Mouse (Mus musculus) WW6 (cell line): ENCODE measurements around the gene Gm3667.
"Not testable (repeated sequence)": the region's sequence is repeated elsewhere in the genome, so short reads cannot be mapped to it uniquely, and the experiment has no call there.

Source experiments
- DNase-seq: peaks from one replicate; pipeline ENCODE4 v3.0.0-alpha.2; 2013; ENCODE audit warnings: low read depth, low spot score

Gm3667 gene

DNA sequence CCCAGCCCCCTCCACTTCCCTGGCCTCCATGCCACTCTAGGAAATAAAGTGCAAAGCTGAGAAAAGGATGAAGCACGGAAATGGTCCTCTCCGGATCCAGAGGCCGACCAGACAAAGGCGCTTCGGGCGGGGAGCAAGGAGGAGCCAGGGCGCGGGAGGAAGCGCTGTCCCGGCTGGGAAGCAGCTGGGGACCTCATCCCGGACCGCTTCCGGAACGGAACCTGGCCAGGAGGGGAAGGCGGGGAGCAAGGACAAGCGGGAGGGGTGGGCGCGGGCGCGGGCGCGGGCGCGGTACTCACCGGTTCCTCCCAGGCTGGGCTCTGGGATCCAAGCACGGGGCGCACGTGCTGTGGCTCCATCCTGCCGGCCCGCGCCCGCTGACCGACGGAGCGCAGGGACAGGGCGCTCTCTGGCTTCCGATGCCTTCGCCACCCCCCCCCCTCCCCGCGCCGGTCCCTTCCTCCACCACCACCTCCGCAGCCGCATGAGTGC is at the start of gene Gm3667:
Gm3667 (minus strand) TSS at position 442 of the 492 bp plus-strand sequence.
- not testable (repeated sequence) for DNase-seq

DNA sequence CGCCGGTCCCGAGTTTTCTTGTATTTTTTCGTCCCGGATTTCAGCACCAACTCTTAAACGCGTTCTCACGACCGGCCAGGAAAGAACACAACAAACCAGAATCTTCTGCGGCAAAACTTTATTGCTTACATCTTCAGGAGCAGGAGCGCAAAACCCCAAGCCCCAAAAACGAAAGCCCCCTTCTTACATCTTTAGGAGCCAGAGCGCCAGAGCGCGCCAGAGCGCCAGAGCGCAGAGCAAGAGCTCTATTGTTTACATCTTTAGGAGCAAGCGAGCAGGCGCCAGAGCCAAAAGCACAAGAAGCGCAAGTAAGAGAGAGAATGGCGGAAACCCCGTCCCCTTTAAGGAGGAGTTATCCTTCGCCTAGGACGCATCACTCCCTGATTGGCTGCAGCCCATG is 10.1 kb upstream of the Gm3667 start:
- DNase-seq, result not testable (repeated sequence)

DNA sequence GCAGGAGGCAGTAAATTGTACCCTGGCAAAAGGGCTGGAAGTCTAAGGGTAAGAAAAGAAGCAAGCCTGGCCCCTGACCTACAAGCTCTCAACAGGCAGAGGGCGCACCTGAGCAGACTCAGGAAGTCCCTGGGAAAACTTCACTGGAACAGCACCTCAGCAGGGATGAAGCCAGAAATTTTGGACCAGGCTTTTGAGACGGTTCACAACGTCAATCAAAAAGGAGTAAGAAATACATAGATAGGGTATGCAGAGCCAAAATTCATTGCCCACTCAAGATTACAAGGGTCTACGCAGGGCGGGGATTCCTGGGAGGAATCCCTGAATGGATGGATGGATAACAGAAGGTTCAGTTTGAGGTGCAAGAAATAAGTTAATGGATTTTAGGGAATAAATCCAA is 951 bp downstream of the Gm3667 start:
- DNase-seq, result not testable (repeated sequence)

DNA sequence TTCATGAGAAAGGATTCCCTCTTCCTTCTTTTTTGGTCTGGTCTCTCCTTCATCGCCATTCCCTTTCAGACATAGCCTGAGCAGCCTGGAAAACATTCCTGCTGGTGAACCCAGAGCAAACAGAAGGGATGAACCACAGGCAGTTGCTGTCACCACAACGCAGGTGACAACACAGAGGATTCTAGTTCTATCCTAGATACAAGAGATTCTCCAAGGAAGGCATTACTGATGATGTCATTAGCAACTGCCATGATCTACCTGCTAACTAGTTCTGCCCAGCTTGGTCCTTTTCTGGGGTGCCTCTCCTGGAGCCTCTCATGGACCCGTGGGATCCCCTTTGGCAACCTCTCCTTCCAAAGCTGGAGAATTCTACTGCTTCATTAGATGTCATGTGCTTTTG is 49.6 kb downstream of the Gm3667 start, which contains the start of gene Gm3642:
Gm3642 (minus strand) TSS at position 101 of the 400 bp plus-strand sequence.
- DNase-seq, result not testable (repeated sequence)

DNA sequence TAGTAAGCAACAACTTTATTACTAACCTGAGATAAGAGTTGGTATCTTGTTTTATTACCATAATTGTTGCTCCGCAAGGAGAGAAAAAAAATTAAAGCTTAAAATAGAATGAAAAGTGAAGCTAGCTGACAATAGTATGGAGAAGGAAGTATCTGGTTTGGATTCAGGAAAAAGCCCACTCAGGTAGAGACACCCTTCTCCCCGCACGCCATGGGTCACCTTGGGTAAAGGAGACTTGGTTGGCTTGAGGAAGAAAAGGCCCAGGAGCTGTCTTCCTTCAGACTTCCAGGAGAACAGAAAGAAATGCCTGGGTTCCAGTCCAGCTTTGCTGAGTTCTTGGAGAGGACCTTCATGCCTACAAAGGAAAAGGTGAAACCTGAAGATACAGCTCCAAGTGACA is 66.5 kb downstream of the Gm3667 start:
- DNase-seq, result not testable (repeated sequence)
